Mouse (Mus musculus) adrenal gland, postnatal 36 days (tissue): Measurements from ENCODE around the gene Elf2. TPM values are rescaled to one million over a fixed set of nuclear protein-coding genes. Genes with fewer than 3 reads are reported as not detected.
A peak's percentile ranks its signal among the peaks of the same experiment; 100 is the strongest.
"Not testable (repeated sequence)": the region's sequence is repeated elsewhere in the genome, so short reads cannot be mapped to it uniquely, and the experiment has no call there.

Experiments used
- DNase-seq, 2 experiments: peaks; one replicate each; pipeline ENCODE4 v3.0.0; 2021; ENCODE audit warnings: mixed read lengths in 1 of 2
- total RNA-seq, 2 experiments: library from RNA; stranded (reverse); gene quantifications; 2 replicates each; pipeline ENCODE4 v1.2.3; 2021

The Elf2 gene
- total RNA-seq, 2 experiments from 2014 or later = 88.9 to 109 TPM

- DNase-seq = peak; percentile 62 to 74
Observed at GRCm38 (mm10) chr3:51233474-51233873, 107.0 kb downstream of the Elf2 start.

GRCm38 (mm10) chr3:51232205-51232910 lies 108.1 kb downstream of the Elf2 start:
- DNase-seq = no peak

GRCm38 (mm10) chr3:51231499-51231898 lies 109.0 kb downstream of the Elf2 start:
- DNase-seq = no peak

GRCm38 (mm10) chr3:51230886-51231285 lies 109.6 kb downstream of the Elf2 start:
- no peak for DNase-seq

DNA sequence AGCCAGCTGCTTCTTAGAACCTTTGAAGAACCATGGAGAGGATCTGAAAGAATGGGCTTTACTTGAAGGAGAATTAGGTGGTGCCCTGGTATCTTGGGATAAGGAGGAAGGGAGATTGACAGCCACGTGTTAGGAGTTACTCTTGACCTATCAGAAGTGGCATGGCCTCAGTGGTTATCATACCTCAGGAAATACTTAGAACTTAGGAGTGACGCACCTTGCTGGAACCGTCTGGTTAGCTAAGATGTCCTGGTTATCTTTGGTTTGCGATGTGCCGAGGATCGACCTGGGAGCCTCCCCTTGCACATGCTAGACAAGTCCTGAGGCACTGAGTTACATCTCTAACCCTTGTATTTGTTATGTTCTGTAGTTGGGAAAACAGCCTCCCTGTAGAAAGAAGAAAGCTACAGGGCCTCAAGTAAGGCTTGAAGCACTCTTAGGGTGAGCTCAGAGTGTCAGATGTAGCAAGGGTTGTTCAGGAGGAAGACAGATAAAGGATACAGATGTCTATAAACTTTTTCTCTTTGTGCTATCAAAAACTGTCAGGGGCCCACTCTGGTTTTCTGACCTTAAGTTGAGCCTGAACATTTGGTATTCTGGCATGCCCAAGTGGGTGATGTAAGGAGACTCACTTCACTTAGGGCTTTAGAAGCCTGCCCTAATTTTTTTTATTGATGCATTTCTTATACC lies 110.2 kb downstream of the Elf2 start:
- DNase-seq = no peak

GRCm38 (mm10) chr3:51229226-51229625 lies 111.2 kb downstream of the Elf2 start:
- no peak for DNase-seq

GRCm38 (mm10) chr3:51228821-51229205 lies 111.7 kb downstream of the Elf2 start:
- no peak for DNase-seq

DNA sequence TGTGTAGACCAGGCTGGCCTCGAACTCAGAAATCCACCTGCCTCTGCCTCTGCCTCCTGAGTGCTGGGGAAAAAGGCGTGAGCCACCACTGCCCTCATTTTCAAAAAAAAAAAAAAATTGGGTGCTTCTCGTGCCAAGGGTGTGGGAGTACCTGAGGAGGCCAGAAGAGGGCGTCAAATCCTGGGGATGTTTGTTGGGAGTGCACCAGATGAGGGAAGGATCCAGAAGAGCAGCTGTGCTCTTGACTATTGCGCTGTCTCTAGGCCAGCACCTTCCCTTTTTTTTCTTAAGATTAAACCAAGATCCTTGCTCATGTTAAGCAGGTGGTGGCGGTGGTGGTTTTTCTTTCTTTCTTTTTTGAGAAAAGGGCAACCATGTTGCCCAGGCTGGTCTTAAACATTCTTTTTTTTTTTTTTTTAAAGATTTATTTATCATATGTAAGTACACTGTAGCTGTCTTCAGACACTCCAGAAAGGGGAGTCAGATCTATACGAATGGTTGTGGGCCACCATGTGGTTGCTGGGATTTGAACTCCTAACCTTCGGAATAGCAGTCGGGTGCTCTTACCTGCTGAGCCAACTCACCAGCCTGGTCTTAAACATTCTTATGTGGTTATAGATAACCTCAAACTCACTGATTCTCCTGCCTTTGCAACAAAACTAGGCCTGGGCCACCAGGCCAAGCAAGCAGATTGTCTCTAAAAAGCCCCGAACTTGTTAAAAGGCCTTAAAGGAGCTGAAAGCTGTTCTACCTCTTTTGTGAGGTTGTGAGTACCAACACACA lies 112.2 kb downstream of the Elf2 start:
- peak; percentile 55 to 68 for DNase-seq

DNA sequence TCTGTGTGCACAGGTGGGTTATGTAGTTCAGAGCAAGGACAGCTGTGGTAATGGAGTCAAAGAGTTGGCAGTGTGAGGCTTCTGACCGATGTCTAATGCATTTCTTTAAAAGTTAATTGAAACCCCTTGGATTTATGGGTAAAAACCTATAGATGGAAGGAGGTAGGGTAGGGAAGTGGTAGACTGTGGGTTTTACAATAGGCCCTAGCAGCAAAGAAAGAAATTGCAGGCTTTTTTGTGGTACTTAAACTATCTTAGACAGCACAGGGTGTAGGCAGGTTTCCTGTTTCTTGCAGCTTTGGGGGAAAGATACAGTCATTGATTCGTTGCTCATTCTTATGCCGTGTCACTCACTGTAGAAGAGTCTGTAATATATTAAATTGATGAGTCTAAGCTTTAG lies 113.9 kb downstream of the Elf2 start:
- no peak for DNase-seq

DNA sequence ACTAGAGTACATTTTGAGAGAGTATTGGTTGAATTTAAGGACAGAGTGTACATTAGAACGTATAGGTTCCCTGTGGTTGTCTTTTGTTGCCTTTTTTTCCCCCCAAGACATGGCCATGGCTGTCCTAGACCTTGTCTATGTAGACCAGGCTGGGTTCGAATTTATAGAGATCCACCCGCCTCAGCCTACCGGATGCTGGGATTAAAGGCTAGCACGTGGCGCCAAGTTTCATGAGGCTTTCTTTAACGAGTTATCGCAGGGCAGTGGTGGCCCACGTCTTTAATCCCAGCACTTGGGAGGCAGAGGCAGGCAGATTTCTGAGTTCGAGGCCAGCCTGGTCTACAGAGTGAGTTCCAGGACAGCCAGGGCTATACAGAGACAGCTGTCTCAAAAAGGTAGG lies 114.5 kb downstream of the Elf2 start:
- DNase-seq = no peak

DNA sequence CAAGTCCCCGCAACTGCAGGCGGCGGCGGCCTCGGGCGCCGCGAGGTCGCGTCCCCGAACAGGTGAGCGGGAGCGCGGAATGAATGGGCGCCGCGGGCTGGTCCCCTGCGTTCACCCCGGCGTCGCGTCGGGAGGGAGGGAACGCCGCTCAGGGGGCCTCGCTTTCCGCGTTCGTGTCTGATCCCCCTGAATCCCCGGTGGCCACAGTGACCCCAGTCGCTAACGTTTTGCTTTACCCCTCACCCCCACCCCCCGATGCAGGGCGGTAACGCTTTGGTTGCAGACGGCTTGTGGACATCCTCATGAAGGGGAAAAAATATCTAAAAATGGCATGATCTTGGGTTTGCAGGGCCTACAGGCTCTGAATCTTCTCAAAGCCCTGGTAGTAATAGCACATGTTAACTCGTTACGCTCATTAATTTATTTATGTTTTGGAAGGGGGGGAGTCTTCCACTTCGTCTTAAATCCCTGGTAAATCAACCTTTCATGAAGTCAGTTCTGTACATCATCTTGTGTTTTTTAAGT lies 115.2 kb downstream of the Elf2 start:
- DNase-seq = no peak

DNA sequence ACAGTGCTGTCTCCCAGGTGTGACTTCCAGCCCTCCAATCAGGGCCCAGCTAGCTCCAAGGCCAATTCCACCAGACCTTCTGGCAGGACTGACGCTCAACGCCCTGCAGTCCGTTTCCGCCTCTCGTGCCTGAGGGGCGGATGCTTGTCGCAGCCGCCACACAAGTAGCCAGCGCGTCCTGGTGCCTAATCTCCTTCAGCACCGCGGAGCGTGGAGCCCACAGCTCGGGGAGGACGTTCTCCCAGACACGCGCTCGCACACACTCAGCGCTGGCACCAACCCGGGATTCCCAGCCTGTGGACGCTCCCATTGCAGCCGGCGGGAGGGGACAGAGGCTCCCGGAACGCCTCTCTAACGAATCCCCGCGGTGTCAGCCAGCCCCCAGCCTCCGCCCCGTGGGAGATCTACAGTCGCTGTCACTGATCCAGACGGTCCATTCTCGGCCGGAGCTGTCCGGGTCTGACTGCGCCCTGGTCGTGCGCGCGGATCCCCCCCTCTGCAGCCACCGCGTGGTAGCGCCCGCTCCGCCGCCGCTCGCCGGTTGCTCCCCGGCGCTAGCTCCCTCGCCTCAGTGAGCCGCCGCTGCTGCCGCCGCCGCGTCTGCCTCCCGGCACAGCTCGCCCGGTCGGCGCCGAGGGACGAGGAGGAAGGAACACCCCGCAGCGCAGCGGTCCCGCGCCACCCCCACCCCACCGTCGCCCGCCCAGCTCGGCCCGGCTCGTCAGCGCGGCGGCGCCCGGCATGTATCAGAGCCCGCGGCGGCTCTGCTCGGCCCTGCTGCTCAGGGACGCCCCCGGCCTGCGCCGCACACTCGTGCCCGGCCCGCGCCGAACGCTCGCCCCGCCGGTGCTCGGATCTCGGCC lies 115.9 kb downstream of the Elf2 start, which contains the start of gene Noct:
Gene Noct, plus strand, starts transcription at position 85 of the 863 bp plus-strand sequence.
- peak; percentile 91 for DNase-seq

DNA sequence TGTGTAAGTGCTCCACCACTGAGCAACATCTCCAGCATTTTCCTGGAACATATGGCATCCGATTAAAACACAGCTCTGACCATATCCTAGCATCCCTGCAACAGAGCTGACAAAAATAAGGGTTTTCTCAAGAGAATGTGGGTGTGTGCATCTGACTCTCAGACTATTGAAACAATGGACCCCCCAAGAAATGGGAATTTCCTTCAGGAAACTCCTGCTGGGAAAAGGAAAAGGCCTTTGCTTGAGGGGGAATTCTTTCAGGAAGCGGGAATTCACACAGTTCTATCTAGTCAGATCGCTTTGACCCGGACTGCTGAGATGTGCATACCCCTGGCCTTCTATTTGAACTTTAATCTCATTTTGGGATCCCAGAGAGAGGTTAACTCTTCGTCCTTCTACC lies 116.9 kb downstream of the Elf2 start:
- DNase-seq = no peak

DNA sequence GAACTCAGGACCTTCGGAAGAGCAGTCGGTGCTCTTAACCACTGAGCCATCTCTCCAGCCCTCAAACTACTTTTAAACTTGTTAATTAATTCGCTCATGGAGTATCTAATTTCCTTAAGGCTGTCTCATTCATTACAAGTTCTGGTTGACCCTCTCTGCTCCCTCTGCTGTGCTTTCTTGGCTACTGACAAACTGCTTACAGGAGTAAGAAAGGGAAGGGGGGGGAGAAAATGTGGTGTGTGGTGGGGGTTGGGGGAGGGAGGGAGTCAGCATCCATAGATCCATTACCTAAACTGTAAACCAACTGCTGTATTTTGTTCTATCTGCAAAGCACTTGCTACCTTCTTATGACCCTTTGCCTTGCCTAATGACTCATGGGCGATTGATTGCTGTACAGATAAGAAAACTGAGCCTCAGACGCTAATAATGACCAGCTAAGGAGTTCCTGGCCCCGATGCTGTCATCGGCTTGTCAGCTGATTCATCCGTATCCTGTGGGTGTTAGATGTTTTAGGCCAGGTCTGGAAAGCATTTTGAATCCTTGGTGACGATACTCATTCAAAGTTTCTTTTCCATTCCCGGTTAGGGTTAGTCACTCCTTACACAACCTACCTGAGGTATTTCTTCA lies 117.5 kb downstream of the Elf2 start:
- peak; percentile 32 to 37 for DNase-seq

DNA sequence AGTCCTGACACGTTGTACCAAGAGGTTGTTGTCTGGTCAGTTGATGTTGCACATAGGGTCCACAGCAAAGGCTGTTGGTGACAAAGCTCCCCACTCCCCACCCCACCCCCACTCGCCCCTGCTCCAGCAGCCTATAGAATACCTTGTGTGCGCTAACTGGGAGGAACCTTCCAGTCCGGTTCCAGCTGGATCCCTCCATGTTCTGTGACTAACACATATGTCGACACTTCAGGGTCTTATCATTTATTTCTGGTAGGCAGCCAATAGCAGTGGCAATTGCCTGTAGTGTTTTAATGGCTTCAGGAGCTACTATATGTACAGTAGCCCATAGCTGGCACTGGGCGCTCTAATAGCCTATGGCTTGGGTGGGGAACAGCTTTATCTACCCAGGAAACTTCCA lies 118.2 kb downstream of the Elf2 start:
- no peak for DNase-seq

DNA sequence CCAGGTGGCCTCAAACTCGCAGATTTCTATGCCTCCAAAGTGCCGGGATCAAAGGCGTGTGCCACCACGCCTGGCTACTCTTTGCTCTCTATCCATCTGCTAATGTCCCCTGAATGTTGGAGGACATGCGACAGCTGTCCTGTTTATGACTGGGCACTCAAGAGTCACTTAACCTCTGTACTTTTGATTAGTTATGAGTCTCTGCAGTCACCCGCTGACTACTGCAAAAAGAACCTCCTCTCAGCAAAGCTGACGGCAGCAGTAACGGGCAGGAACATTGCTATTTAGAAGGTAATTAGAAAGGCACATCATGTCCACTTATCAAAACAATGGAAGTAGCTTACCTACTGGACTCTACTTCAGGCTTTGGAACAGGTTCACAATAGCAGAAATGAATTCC lies 118.6 kb downstream of the Elf2 start:
- no peak for DNase-seq

- no peak for DNase-seq
Observed at GRCm38 (mm10) chr3:51220846-51221245, 119.6 kb downstream of the Elf2 start.

- no peak for DNase-seq
Observed at GRCm38 (mm10) chr3:51219213-51219612, 121.2 kb downstream of the Elf2 start.

DNA sequence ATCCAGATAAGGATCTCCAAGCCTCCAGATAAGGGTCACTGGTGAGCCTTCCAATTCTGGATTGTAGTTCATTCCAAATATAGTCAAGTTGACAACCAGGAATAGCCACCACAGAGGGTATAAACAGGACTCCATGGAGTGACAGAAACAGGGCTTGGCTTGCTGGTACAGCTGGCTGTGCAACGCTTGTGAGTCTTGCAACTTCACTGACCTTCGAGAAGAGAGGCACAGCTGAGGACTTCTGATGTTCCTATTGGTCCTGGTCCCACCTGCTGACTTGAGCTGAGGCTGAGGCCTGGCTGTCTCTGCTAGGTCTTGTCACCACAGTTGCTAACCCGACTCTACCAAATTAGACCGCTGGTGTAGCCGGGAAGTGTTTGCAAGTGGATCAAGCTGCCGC lies 122.1 kb downstream of the Elf2 start:
- DNase-seq = not testable (repeated sequence)

GRCm38 (mm10) chr3:51216351-51216750 lies 124.1 kb downstream of the Elf2 start:
- not testable (repeated sequence) for DNase-seq

- DNase-seq = no peak
Observed at GRCm38 (mm10) chr3:51215681-51216080, 124.8 kb downstream of the Elf2 start.
